Mouse (Mus musculus) testis, adult 10 weeks (tissue): ENCODE results near the gene Jag2. TPM values are rescaled to one million over a fixed set of nuclear protein-coding genes. Genes with fewer than 3 reads are reported as not detected.

ENCODE experiments used
- polyA plus RNA-seq: library from polyadenylated mRNA; stranded (reverse); fragments of 350-450 nt; fragmentation: Illumina TruSeq; extraction: RNeasy Lipid Tissue Mini Kit (QIAGEN cat#74804); gene quantifications from one replicate; pipeline ENCODE4 v1.2.3, GENCODE M21; 2014; ENCODE audit warnings: low read depth, low replicate concordance

Jag2 gene
- 0.10 TPM for polyA plus RNA-seq

DNA sequence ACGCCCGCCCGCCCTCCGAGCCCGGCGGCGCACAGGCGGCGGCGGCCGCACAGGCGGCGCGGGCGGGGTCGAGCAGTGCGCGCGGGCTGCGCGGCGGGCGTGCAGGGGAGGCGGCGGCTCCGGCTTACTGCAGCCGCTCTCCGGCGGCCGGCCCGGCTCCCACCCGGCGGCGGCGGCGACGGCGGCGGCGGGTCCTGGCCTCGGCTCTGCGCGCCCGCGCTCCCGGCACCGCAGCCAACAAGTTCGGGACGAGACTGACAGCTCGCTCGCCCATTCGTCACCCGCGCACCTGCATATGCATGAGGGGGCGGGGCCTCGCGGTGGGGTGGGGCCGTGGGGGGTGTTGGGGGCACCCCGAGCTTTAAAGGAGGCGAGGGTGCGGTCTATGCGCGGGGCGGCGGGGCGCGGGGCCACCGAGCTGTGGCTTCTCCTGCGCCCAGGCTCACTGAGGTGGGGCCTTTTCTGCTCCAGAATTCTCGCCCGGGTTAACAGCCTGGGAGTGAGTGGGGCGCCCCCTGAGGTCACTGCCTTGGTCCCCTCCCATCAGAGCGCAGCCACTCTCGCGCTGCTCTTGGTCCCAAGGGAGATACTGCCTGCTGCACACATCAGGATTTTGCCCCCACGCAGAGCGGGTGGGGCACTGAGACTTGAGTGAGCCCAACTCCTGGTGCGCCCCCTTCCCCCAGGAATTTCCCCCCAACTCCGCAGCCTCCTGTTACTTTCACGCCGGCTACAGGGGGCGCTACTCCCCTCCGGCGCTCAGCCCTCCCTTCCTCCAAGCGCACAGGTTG, at the start of gene Jag2:
Jag2 (minus strand) TSS at position 215 of the 791 bp plus-strand sequence.

DNA sequence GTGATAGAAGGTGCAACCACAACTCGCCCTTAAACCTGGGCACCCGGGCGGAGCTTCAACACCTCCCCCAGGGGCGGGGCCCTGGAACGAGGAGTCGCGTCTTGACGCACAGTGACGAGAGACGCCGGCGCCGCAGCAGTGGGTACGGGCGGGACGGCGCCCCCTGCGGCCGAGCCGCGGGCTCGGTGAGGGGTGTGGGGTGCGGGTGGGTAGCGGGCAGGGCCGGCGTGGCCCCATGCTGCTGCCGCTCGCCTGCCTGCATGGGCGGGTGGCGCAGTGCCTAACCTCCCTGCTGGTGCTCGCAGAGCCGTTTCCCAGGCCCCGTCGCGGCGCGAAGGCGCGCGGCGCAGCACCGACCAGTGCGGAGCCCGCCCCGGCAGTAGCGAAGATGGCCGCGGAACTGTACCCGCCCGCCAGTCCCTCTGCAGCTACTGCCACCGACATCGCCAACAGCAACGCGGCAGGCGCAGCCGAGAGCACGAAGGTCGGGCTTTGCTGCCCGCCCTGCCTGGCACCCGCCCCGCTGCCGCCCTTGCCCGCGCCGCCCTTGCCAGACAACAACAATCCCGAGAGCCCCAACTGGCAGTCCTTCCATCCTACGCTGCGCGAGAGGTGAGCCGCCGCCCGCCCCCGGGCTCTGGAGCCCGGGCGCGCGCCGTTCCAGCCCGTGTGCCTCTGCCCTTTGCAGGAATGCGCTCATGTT, 46.9 kb upstream of the Jag2 start, which contains the start of gene Btbd6:
Btbd6 (plus strand) TSS at position 112 of the 703 bp plus-strand sequence.

DNA sequence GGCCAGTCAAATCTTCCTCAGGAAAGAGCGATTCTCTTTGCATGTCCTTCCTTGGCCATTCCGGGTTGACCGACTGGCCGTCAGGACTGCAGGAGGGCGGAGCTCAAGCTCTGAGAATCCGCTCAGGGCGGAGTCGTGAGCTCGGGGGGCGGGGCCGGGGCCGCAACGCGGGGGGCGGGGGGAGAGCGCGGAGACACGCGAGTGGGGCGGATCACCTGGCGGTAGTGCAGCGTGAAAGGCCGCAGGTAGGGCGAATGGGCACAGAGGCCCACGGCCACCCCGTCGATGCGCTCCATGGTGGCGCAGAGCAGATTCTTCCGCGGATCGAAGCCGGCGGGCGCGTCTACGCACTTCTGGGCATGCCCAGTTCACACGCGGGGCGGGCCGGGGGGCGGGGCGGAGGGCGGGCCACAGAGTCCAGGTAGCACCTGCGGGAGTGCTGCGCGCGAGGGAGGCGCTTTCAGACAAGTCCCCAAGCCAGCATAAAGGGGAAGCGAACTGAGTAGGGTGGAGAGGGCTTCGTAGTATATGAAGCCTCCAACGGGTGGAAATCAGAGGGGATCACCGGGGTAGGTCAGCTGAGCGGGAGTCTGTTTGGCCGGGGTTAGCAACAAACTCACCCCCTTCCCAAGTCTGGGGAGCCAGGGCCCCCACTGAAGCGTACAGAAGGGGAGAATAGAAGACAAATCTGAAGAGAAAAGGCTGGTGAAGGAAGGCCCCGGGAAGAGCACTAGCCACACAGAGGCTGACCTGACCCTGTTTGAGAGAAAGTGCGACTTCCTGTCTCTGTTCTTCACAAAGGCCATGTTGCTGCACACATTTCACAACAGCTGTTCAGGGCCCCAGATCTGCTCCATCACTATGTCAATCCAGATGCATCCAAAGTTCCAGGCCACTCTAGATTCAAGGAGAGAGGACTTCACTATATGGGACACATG, 12.5 kb upstream of the Jag2 start, which contains the start of gene Nudt14:
Nudt14 (minus strand) TSS at position 349 of the 938 bp plus-strand sequence.

DNA sequence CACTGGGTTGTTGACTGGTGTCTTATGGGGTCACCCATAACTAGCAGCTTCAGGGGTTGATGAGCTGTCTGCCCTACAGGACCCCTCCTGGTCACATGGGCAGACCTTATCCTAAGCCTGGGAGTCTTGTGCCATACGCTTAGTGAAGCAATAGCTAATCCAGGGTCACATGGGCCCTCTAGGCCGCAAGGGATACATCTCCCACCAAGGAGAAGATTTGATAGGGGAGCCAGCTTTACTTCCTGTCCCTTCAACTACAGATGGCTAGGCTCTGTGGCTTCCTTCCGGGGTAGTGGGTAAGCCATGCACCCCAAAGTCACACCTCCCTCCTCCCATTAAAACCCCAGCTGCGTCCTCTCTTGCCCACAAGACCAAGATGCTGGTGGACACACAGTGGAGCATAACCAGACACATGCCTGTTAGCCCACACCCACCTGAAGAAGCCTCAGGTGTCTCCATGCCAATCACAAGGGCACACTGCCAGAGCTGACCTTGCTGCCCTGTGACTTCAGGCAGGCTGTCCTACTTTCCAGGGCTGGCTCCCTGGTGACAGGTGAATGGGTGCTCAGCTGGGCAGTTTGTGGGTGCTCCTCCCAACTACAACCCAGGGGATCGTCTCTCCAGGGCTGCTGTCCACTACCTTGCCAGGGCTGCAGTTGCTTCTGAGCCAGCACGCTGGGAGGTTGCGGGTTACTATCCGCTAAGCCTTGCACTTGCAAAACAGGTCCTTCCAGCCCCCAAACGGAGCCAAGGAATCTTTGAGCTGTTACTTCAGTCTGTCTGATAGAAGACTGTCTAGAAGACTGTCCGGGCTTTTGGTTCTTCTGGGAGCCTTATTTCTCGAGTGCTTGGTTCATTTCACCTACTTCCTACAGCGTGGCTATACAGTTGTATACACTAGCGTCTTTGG, 61.1 kb downstream of the Jag2 start, which contains the start of gene Gpr132:
Gpr132 (minus strand) TSS at position 51 of the 910 bp plus-strand sequence.

Other genes with a start within 250 kb of the Jag2 start
- 12.5 TPM for gene Cep170b, start 209.3 kb downstream of the Jag2 start, polyA plus RNA-seq
- 0.87 TPM for gene Pld4, start 169.1 kb downstream of the Jag2 start, polyA plus RNA-seq
- gene Ahnak2, start 127.1 kb downstream of the Jag2 start, polyA plus RNA-seq: 0.41 TPM
- gene Clba1, start 120.8 kb downstream of the Jag2 start, polyA plus RNA-seq: 6.0 TPM
- 10.3 TPM for gene Cdca4, start 100.4 kb downstream of the Jag2 start, polyA plus RNA-seq
- not detected for gene Gpr132, start 61.5 kb downstream of the Jag2 start, polyA plus RNA-seq
- gene Nudt14, start 12.3 kb upstream of the Jag2 start, polyA plus RNA-seq: not detected
- gene Btbd6, start 46.7 kb upstream of the Jag2 start, polyA plus RNA-seq: 0.48 TPM
- gene Brf1, start 70.9 kb upstream of the Jag2 start, polyA plus RNA-seq: 31.4 TPM
- 12.8 TPM for gene Pacs2, start 84.7 kb upstream of the Jag2 start, polyA plus RNA-seq
- gene Tex22, start 144.7 kb upstream of the Jag2 start, polyA plus RNA-seq: 8.6 TPM
- 17.4 TPM for gene Mta1, start 168.5 kb upstream of the Jag2 start, polyA plus RNA-seq
- 0.57 TPM for gene Crip2, start 210.5 kb upstream of the Jag2 start, polyA plus RNA-seq
- gene Crip1, start 216.5 kb upstream of the Jag2 start, polyA plus RNA-seq: not detected
- gene Tedc1, start 226.6 kb upstream of the Jag2 start, polyA plus RNA-seq: 1.5 TPM